Mouse (Mus musculus) effector memory CD4-positive, alpha-beta T cell, adult 7 months (primary cell): ENCODE measurements around the gene Mup10. TPM values are rescaled to one million over a fixed set of nuclear protein-coding genes. Genes with fewer than 3 reads are reported as not detected.

Experiments used
- polyA plus RNA-seq: library from polyadenylated mRNA; unstranded; fragments of 100-300 nt; shearing (Covaris generic); gene quantifications from one replicate; pipeline ENCODE4 v1.2.1, GENCODE M21; 2017

The Mup10 gene
- not detected for polyA plus RNA-seq

DNA sequence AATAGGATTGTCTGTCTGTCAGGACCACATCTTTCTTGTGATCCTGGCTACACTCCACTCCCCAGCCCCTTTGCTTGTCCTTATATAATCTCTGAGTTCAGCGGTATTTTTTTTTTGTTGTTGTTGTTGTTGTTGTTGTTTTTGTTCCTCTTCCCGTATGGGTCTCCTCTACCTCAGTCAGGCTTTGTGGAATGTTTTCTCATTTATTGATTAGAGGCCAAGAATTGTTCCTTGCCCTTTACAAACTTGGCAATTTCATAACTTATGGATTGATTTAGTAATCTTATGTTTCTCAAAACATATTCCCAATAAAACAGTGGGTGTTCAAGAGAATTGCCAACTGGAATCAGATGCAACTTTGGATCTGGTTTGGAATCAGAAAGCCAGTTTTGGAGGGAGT lies at the start of gene Mup10:
Mup10 (minus strand) TSS at position 101 of the 400 bp plus-strand sequence.

Other genes starting within 250 kb of the Mup10 start
- not detected for gene Mup9, start 160.2 kb downstream of the Mup10 start, polyA plus RNA-seq
- gene Mup1, start 80.2 kb downstream of the Mup10 start, polyA plus RNA-seq = 0.74 TPM
- 4.4 TPM for gene Mup11, start 80.2 kb upstream of the Mup10 start, polyA plus RNA-seq
- not detected for gene Mup12, start 159.1 kb upstream of the Mup10 start, polyA plus RNA-seq
- gene Mup22, start 239.3 kb upstream of the Mup10 start, polyA plus RNA-seq = not detected